Mouse (Mus musculus) right cerebral cortex, adult 18-20 months (tissue): ENCODE measurements around the gene Krt33b.
A peak's percentile ranks its signal among the peaks of the same experiment; 100 is the strongest.

ENCODE experiments used
- DNase-seq: peaks from one replicate; pipeline ENCODE4 v3.0.0; 2022; ENCODE audit warnings: mixed read lengths

The Krt33b gene

DNA sequence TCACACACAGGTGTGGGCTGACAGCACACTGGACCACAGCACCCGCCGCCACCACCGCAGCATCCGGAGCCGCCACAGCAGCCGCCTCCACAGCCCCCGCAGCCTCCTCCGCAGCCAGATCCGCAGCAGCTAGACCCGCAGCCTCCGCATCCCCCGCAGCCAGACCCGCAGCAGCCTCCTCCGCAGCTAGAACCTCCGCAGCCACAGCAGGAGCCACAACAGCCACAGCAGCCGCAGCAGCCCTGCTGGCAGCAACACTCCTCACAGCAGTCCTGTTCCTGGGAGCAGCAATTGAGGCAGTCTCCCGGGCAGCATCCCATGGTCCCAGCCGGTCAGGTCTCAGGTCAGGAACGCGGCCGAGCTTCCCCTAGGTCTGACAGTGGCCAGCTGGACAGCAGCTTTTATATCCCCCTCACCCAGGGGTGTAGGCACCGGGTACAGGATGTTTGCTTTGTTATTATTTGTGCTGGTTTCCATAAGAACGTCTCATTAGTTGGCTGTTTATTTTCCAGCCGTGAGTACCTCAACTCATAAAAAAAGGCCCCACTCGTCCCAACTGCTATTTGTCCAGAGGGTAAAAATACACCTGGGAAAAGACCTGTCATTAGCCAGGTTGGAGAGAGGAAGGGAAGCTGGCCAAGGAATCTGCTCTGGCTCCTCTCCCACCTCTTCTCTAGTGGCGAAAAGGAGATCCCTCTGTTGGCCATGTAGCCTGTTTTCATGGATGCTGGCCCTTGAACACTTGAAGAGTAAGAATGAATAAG lies 35.9 kb downstream of the Krt33b start, which contains the start of gene Krtap17-1:
TSS of gene Krtap17-1 (minus strand) at position 375 of the 764 bp plus-strand sequence.
- no peak for DNase-seq

DNA sequence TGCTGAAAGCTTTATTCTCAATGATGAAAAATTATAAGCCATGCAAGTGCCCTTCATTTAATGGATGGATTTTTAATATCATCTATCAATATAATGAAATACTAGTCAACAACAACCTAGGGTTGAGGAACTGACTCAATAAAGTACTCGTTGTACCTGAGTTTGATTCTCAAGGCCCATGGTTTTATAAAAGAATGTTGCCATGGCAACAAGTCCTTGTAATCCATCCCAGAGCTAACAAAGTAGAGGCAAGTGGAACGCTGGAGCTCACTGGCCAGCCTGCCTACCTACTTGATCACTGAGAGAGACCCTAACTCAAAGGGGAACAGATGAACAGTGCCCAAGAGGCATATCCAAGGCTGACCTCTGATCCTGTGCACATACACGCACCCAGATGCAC lies 39.1 kb downstream of the Krt33b start:
- no peak for DNase-seq

DNA sequence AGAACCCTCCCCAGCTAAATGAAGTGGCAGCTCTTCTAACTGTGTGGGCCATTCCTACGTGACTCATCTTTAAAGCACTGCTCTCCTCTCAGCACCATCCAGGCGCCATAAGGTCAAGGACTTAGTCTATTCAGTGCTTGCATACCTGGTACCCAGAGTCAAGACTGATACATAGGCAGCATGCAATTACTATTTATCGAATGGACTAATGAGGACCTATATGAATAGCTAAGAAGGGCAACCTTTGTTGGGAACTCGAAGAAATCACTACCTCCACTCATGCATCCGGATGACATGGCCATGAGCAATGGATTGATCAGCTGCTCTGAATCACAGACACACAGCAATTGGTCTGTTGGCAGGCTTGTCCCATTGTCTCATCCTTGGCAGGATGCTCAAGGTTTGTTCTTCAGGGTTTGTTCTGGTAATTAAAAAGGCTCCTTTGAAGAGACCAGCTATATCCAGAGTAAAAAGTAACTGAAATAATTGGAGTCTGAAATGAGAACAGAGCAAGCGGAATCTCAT lies 39.7 kb downstream of the Krt33b start:
- DNase-seq: no peak

DNA sequence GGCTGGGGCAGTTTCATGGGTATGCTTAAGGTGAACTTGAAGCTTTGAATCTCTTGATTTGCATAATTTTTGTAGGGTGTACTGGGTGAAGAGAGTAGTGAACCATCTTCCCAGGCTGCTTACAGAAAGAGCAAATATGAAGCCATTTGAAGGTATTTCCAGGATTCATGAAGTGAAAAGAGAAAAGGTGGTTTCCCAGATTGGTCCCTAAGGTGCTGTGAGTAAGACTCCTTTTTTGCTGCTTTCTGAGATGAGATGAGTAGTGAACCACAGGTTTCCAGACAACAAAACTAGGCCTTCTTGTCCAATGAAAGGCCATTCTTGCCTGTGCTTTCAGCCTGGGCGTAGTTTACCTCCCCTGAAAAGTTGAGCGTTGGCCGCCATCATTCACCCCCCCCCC lies 41.1 kb downstream of the Krt33b start:
- no peak for DNase-seq

DNA sequence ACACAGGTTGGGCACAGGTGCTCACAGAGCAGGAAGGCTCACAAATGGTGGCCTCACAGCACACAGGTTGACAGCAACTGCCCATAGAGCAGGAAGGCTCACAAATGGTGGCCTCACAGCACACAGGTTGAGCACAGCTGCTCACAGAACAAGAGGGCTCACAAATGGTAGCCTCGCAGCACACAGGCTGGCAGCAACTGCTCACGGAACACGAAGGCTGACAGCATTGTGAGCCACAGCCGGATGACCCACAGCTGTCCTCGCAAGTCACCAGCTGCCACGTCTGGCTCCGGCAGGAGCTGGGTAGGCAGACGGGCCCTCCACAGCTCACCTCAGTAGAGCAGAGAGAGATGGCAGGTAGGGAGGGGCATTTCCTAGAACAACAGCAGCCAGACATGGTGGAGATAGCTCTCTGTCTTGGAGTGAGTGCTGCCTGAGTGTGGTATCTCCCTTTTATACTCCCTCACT lies 43.5 kb downstream of the Krt33b start, which contains the start of gene Krtap16-1:
TSS of gene Krtap16-1 (minus strand) at position 418 of the 468 bp plus-strand sequence.
- DNase-seq: no peak

DNA sequence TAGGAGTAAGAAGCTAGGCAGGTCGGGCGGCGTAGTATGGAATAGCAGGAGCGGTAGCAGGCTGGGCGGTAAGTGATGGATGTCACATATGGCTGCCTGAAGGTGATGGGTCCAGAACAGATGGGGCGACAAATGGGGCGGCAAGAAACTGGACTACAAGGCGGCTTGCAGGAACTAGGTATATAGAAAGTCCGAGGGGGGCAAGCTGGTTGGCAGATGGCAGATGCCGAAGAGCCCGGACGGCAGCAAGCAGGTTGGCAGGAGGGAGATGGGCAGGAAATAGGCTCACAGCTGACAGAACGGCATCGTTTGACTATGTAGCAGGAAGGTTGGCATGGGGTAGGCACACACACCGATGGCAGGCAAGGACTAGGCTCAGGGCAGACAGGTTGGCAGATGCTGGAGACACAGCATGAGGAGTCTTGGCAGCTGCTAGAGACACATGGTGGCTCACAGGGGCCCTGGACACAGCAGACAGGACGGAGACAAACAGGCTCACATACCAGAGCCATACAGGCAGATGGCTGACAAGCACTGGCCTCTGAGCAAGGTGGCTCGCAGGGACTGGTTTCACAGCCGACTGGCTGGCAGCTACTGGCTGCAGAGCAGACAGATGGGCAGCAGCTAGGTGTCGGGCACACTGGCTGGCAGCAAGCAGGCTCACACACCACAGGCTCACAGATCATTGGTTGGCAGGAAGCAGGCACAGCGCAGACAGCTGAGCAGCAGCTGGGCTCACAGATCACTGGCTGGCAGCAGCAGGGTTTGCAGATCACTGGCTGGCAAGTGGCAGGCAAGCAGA lies 44.2 kb downstream of the Krt33b start:
- DNase-seq: peak; percentile 67

DNA sequence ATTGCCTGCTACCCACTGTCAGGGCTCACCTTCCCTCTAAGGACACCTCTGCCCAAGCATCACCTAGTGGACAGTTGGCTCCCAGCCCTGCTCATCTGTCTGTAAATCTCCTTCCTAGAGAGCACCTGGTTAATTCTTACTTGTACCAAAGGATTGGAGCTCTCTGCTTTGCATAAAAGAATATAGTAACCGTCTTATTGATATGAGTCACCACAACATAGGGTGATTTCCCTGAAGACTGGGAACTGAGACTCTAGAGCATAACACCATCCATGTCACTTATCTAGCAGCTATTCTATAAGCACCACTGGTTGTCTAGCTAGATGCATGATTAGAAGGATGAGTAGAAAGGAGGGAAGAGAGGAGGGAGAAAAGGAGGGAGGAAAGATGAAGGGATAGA lies 46.2 kb downstream of the Krt33b start:
- DNase-seq: no peak

DNA sequence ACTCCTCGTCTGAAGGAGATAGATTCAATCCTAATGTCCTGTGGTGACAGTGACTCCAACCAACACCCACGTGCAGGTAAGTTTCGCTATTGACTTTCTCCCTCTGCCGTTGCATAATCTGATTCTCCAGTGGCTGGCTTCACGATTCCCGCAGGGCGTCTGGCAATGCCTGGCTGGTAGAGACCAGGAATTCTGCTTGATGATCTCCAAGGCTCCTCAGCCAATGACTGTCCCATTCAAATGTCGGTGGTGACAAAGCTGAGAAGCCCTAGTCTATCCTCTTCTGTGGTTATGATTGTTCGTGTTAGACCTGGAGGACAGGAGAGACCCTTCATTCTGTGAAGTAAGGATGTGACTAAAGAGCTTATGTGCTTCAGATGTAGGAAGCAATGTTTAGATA lies 46.9 kb downstream of the Krt33b start:
- DNase-seq: no peak

DNA sequence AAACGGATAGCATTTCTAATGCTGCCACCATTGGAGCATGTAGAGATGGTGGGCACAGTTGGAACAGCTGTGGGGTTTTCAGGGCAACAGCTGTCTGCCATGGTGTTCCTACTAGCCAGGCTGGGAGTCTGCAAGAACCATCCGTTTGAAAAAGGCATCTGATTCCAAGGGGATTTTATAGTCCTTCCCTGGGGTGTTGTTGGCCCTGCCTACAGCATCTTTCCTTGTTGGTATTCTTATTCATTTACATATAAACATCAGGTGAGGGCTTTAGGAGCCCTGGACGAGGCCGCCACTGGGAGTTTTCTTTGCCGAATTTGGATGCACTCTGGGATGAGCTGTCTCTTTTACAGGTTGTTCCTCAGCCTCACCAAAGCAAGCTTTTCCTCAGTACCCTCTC lies 50.7 kb downstream of the Krt33b start, which contains the start of gene Krtap29-1:
TSS of gene Krtap29-1 (minus strand) at position 101 of the 400 bp plus-strand sequence.
- no peak for DNase-seq
